Mouse (Mus musculus) lung, postnatal 0 days (tissue): ENCODE measurements around the gene Lcn2.

Experiments
- CTCF ChIP-seq: IDR thresholded peaks from 2 replicates; pipeline ENCODE4 v1.5.1; 2016; ENCODE audit warnings: antibody characterized with exemption, mild to moderate bottlenecking
- EP300 ChIP-seq: IDR thresholded peaks from 2 replicates; pipeline ENCODE4 v1.6.1; 2016; ENCODE audit warnings: antibody characterized with exemption, mild to moderate bottlenecking, control low read depth

DNA sequence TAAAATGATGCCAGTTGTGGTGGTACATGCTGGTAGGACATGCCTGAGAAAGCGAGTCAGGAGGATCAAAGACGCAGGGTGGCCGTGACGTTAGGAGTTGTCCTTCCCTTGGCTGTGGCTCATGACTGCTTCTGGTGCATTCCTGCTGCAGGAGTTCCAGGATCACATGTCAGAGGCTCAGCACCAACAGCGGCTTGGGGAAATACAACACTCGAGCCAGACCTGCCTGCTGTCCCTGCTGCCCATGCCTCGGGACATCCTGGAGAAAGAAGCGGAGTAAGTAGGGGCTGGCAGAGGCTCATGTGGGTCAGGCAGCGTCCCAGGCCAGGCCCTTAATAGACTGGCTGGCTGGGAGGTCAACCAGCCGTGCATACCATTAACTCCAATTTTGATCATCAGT is 13.9 kb downstream of the Lcn2 start:
- TF ChIP-seq CTCF (no peak), EP300 (no peak)
